Mouse (Mus musculus) testis, adult 2 months (tissue): ENCODE results near the gene Meis1.

Experiments used
- CTCF ChIP-seq: fragments of 200-500 bp; IDR thresholded peaks from 2 replicates; pipeline ENCODE4 v1.5.1; 2012; ENCODE audit warnings: low read depth, mild to moderate bottlenecking, inconsistent platforms, low read length, moderate library complexity; ENCODE audit not compliant: control insufficient read depth, insufficient read depth, insufficient replicate concordance
- POLR2A ChIP-seq: fragments of 200-500 bp; IDR thresholded peaks from 2 replicates; pipeline ENCODE4 v1.6.1; 2012; ENCODE audit warnings: low read depth, mild to moderate bottlenecking, inconsistent platforms, low read length, moderate library complexity; ENCODE audit not compliant: control insufficient read depth

- no peak for TF ChIP-seq CTCF
- no peak for TF ChIP-seq POLR2A
Measured at GRCm38 (mm10) chr11:19008610-19009384, 10.0 kb downstream of the Meis1 start.
